Mouse (Mus musculus): ENCODE data around the gene Rps11.

DNA sequence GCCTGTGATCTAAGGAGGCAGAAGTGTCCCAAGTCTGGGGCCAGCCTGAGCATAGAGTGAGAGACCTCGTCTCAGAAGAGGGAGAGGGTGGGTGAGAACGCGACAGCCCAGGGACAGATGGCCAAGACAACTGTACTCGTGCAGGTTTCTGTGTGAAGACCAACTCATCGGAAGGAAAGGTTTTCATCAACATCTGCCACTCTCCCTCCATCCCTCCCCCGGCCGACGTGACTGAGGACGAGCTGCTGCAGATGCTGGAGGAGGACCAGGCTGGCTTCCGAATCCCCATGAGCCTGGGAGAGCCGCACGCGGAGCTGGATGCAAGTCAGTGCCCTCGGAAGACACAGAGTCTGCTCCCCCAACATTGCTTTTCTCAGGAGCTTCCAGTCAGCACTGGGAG lies 33.2 kb upstream of the Rps11 start:
- TF ChIP-seq POLR2A (IDR thresholded peaks at IDR 0.05; ENCODE audit: borderline replicate concordance, control insufficient read depth, low read depth, low read length) (no peak), CTCF (IDR thresholded peaks at IDR 0.05; ENCODE audit: control insufficient read depth, insufficient read depth, low read length) (no peak)

Measured in bone marrow, adult 2 months (tissue).